Mouse (Mus musculus) liver, embryonic 14.5 days (tissue): ENCODE results near the gene Gapvd1. TPM values are rescaled to one million over a fixed set of nuclear protein-coding genes. Genes with fewer than 3 reads are reported as not detected.

Experiments
- ATAC-seq: fragments of 200-750 bp; cut with Nextera tagmentation; 2 replicates; pipeline ENCODE4 v1.8.0; 2017; ENCODE audit warnings: moderate number of reproducible peaks, mild to moderate bottlenecking, moderate library complexity; ENCODE audit not compliant: insufficient read depth
- DNase-seq, 3 experiments: peaks; one replicate each; pipeline ENCODE4 v3.0.0-alpha.2; 2012 to 2013; ENCODE audit warnings: low read depth in 3 of 3, low spot score in 3 of 3
- H3K27ac ChIP-seq: fragments of 300-500 bp; sonication (generic); 2 replicates; pipeline ENCODE4 v1.5.1; 2014; ENCODE audit warnings: moderate library complexity, mild to moderate bottlenecking, control low read depth, inconsistent platforms
- H3K27me3 ChIP-seq: fragments of 300-500 bp; sonication (generic); 2 replicates; pipeline ENCODE4 v1.6.1; 2014; ENCODE audit warnings: mild to moderate bottlenecking, low read length, moderate library complexity; ENCODE audit not compliant: control insufficient read depth, insufficient read depth
- H3K36me3 ChIP-seq: fragments of 300-500 bp; sonication (generic); replicated peaks from 2 replicates; pipeline ENCODE4 v1.6.1; 2014; ENCODE audit warnings: low read depth; ENCODE audit not compliant: control insufficient read depth, insufficient read depth
- H3K4me1 ChIP-seq, 2 experiments: fragments of 200-500 bp in 1 of 2; fragments of 300-500 bp in 1 of 2; sonication (generic) in 1 of 2; replicated peaks; 2 replicates each; pipeline ENCODE4 v1.6.1; 2012 to 2014; ENCODE audit warnings: antibody characterized with exemption in 1 of 2, inconsistent platforms in 1 of 2, low read length in 1 of 2; ENCODE audit not compliant: control insufficient read depth in 2 of 2, insufficient read depth in 2 of 2
- H3K4me2 ChIP-seq: fragments of 300-500 bp; sonication (generic); 2 replicates; pipeline ENCODE4 v1.6.1; 2014; ENCODE audit warnings: low read depth, mild to moderate bottlenecking, control low read depth, moderate library complexity
- H3K4me3 ChIP-seq, 2 experiments: fragments of 200-500 bp in 1 of 2; fragments of 300-500 bp in 1 of 2; sonication (generic) in 1 of 2; 2 replicates each; pipeline ENCODE4 v1.5.1; 2012 to 2014; ENCODE audit warnings: low read depth in 2 of 2, low read length in 2 of 2, mild to moderate bottlenecking in 2 of 2, control low read depth in 1 of 2, inconsistent platforms in 1 of 2, moderate library complexity in 1 of 2; ENCODE audit not compliant: insufficient read depth in 1 of 2
- H3K9ac ChIP-seq: fragments of 300-500 bp; sonication (generic); replicated peaks from 2 replicates; pipeline ENCODE4 v1.6.1; 2014; ENCODE audit warnings: mild to moderate bottlenecking, control low read depth, moderate library complexity
- H3K9me3 ChIP-seq: fragments of 300-500 bp; sonication (generic); 2 replicates; pipeline ENCODE4 v1.6.1; 2016; ENCODE audit warnings: low read length, mixed read lengths; ENCODE audit not compliant: control insufficient read depth
- CTCF ChIP-seq: IDR thresholded peaks from 2 replicates; pipeline ENCODE4 v1.5.1; 2016; ENCODE audit warnings: antibody characterized with exemption, low read depth, control low read depth
- EP300 ChIP-seq: IDR thresholded peaks from 2 replicates; pipeline ENCODE4 v1.6.1; 2016; ENCODE audit warnings: antibody characterized with exemption, low read depth
- WGBS: fragments of 180-500 bp; shearing (Covaris S2); extraction: QIAGEN DNeasy Blood & Tissue Kit; methylation state at CpG from one replicate; pipeline ENCODE4 v1.1.7; 2014; ENCODE audit not compliant: insufficient replicate concordance; 5-methylcytosine and 5-hydroxymethylcytosine counted together
- polyA plus RNA-seq, 2 experiments: library from polyadenylated mRNA; depleted of rRNA in 1 of 2; stranded (reverse) in 1 of 2; unstranded in 1 of 2; fragments of >200 nt; fragmentation: Nextera tagmentation in 1 of 2; extraction: Ambion mirVana in 1 of 2; gene quantifications; 2 replicates each; pipeline versions ENCODE4 v1.2.1 to v1.2.3; 2012 to 2014

Gapvd1 gene
- polyA plus RNA-seq, 2 experiments: 22.9 to 71.8 TPM

- TF ChIP-seq EP300 (no peak), CTCF (peak; percentile 43; the same call in 1 of the 2 replicates)
- no peak overlapping the region for H3K4me3 ChIP-seq
- ATAC-seq (no peak), DNase-seq (no peak)
- H3K36me3 ChIP-seq: peaks cover 72% of the 10 kb centered on the region
- no peak overlapping the region for H3K27ac ChIP-seq
- H3K9me3 ChIP-seq: no peaks in the 10 kb centered on the region
- 80% methylated on average over 2 of the region's 2 CpGs for WGBS
- H3K27me3 ChIP-seq: no peaks in the 10 kb centered on the region
- no peaks in the 10 kb centered on the region; a peak in 1 of 4 replicates for H3K4me1 ChIP-seq
- no peak overlapping the region for H3K4me2 ChIP-seq
- no peak overlapping the region for H3K9ac ChIP-seq
These were observed 36.8 kb downstream of the Gapvd1 start for GRCm38 (mm10) chr2:34718196-34718595.

GRCm38 (mm10) chr2:34711904-34712303, 43.1 kb downstream of the Gapvd1 start:
- H3K9me3 ChIP-seq: no peaks in the 10 kb centered on the region
- H3K36me3 ChIP-seq: peaks cover 84% of the 10 kb centered on the region
- H3K4me3 ChIP-seq: no peak overlapping the region
- H3K4me1 ChIP-seq: no peaks in the 10 kb centered on the region
- no peak for DNase-seq
- no peak overlapping the region for H3K4me2 ChIP-seq
- H3K27me3 ChIP-seq: no peaks in the 10 kb centered on the region
- no peak overlapping the region for H3K27ac ChIP-seq
- TF ChIP-seq EP300: no peak
- TF ChIP-seq CTCF: no peak
- WGBS: 82% methylated on average over 6 of the region's 6 CpGs
- H3K9ac ChIP-seq: no peak overlapping the region
- no peak for ATAC-seq

GRCm38 (mm10) chr2:34708675-34709074, 46.4 kb downstream of the Gapvd1 start:
- DNase-seq (no peak), ATAC-seq (no peak)
- H3K4me2 ChIP-seq: no peak overlapping the region
- TF ChIP-seq CTCF: no peak
- no peak for TF ChIP-seq EP300
- H3K4me3 ChIP-seq: no peak overlapping the region
- WGBS: 93% methylated on average over 1 of the region's 1 CpGs
- no peaks in the 10 kb centered on the region for H3K4me1 ChIP-seq
- no peaks in the 10 kb centered on the region for H3K27me3 ChIP-seq
- peaks cover 88% of the 10 kb centered on the region for H3K36me3 ChIP-seq
- no peak overlapping the region for H3K9ac ChIP-seq
- H3K27ac ChIP-seq: no peak overlapping the region
- no peaks in the 10 kb centered on the region for H3K9me3 ChIP-seq

DNA sequence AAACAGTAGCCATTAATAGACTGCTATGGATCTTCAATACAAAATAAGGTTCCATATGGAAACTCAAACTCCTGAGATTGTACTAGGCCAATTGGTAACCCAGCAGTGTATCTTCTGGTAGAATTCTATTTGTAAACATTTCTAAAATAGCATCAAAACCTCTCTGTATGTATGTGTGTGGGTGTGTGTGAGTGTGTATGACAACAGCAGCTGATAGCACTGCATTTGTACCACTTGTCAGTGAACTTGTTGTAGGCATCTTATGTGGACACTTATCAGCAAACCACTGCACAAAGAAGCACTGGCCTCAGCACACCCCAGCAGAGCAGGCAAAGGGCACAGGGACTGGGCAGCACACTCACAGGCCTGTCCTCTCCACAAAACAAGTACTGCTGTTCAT, 58.4 kb downstream of the Gapvd1 start:
- H3K4me2 ChIP-seq: no peak overlapping the region
- peaks cover 82% of the 10 kb centered on the region for H3K36me3 ChIP-seq
- no peak for ATAC-seq
- no peak for DNase-seq
- H3K9ac ChIP-seq: no peak overlapping the region
- no peaks in the 10 kb centered on the region for H3K4me1 ChIP-seq
- H3K4me3 ChIP-seq: no peak overlapping the region
- H3K9me3 ChIP-seq: no peaks in the 10 kb centered on the region
- no peaks in the 10 kb centered on the region for H3K27me3 ChIP-seq
- no peak overlapping the region for H3K27ac ChIP-seq
- TF ChIP-seq CTCF (no peak), EP300 (no peak)

GRCm38 (mm10) chr2:34692861-34693260, 62.2 kb downstream of the Gapvd1 start:
- ATAC-seq (no peak), DNase-seq (no peak)
- Histone ChIP-seq H3K27ac (no peak overlapping the region), H3K4me2 (no peak overlapping the region), H3K9me3 (no peaks in the 10 kb centered on the region), H3K4me3 (no peak overlapping the region), H3K4me1 (no peaks in the 10 kb centered on the region), H3K9ac (no peak overlapping the region), H3K27me3 (no peaks in the 10 kb centered on the region), H3K36me3 (peaks cover 85% of the 10 kb centered on the region)
- TF ChIP-seq EP300 (no peak), CTCF (no peak)
- WGBS: 89% methylated on average over 10 of the region's 10 CpGs
